Mouse (Mus musculus): ENCODE data around the gene Pdgfa. TPM values are rescaled to one million over a fixed set of nuclear protein-coding genes. Genes with fewer than 3 reads are reported as not detected.

Pdgfa gene
- polyA plus RNA-seq, 1 experiment from 2014 or later: 3.3 TPM

- peaks cover 44% of the 10 kb centered on the region for H3K27me3 ChIP-seq (ENCODE audit: control insufficient read depth, insufficient read depth, low read length)
- no peak overlapping the region for H3K4me2 ChIP-seq
- no peaks in the 10 kb centered on the region for H3K9me3 ChIP-seq (ENCODE audit: control insufficient read depth, low read length)
- H3K27ac ChIP-seq (ENCODE audit: low read depth, low read length): no peak overlapping the region
- H3K36me3 ChIP-seq (ENCODE audit: control insufficient read depth, insufficient read depth, low read length): no peaks in the 10 kb centered on the region
- H3K4me1 ChIP-seq (ENCODE audit: control insufficient read depth, insufficient read depth, low read length): peaks cover 25% of the 10 kb centered on the region
- H3K9ac ChIP-seq (ENCODE audit: low read length): no peak overlapping the region
- H3K4me3 ChIP-seq (ENCODE audit: low read depth, low read length): no peak overlapping the region
- 72% methylated on average over 7 of the region's 7 CpGs for WGBS
- DNase-seq (ENCODE audit: low spot score, missing footprints) (peak; percentile 66), ATAC-seq (ENCODE audit: low FRiP score) (no peak)
These were observed 6.3 kb downstream of the Pdgfa start for GRCm38 (mm10) chr5:138990659-138991380.

GRCm38 (mm10) chr5:138989567-138989966 lies 7.6 kb downstream of the Pdgfa start:
- Histone ChIP-seq H3K27me3 (ENCODE audit: control insufficient read depth, insufficient read depth, low read length) (peaks cover 37% of the 10 kb centered on the region), H3K9ac (ENCODE audit: low read length) (no peak overlapping the region), H3K4me3 (ENCODE audit: low read depth, low read length) (no peak overlapping the region), H3K27ac (ENCODE audit: low read depth, low read length) (no peak overlapping the region), H3K4me1 (ENCODE audit: control insufficient read depth, insufficient read depth, low read length) (peaks cover 22% of the 10 kb centered on the region), H3K9me3 (ENCODE audit: control insufficient read depth, low read length) (no peaks in the 10 kb centered on the region), H3K4me2 (no peak overlapping the region), H3K36me3 (ENCODE audit: control insufficient read depth, insufficient read depth, low read length) (no peaks in the 10 kb centered on the region)
- DNase-seq (ENCODE audit: low spot score, missing footprints): no peak
- ATAC-seq (ENCODE audit: low FRiP score): no peak
- WGBS: 68% methylated on average over 6 of the region's 6 CpGs

- H3K4me3 ChIP-seq (ENCODE audit: low read depth, low read length): no peak overlapping the region
- no peak overlapping the region for H3K4me2 ChIP-seq
- H3K27me3 ChIP-seq (ENCODE audit: control insufficient read depth, insufficient read depth, low read length): peaks cover 29% of the 10 kb centered on the region
- H3K4me1 ChIP-seq (ENCODE audit: control insufficient read depth, insufficient read depth, low read length): peaks cover 14% of the 10 kb centered on the region
- 62% methylated on average over 9 of the region's 9 CpGs for WGBS
- no peak overlapping the region for H3K9ac ChIP-seq (ENCODE audit: low read length)
- H3K27ac ChIP-seq (ENCODE audit: low read depth, low read length): no peak overlapping the region
- no peaks in the 10 kb centered on the region for H3K36me3 ChIP-seq (ENCODE audit: control insufficient read depth, insufficient read depth, low read length)
- ATAC-seq (ENCODE audit: low FRiP score) (no peak), DNase-seq (ENCODE audit: low spot score, missing footprints) (no peak)
- H3K9me3 ChIP-seq (ENCODE audit: control insufficient read depth, low read length): no peaks in the 10 kb centered on the region
These were observed 8.4 kb downstream of the Pdgfa start for GRCm38 (mm10) chr5:138988764-138989163.

- Histone ChIP-seq H3K4me3 (ENCODE audit: low read depth, low read length) (no peak overlapping the region), H3K9me3 (ENCODE audit: control insufficient read depth, low read length) (no peaks in the 10 kb centered on the region), H3K27ac (ENCODE audit: low read depth, low read length) (no peak overlapping the region), H3K9ac (ENCODE audit: low read length) (no peak overlapping the region), H3K4me1 (ENCODE audit: control insufficient read depth, insufficient read depth, low read length) (peaks cover 6% of the 10 kb centered on the region), H3K4me2 (no peak overlapping the region), H3K36me3 (ENCODE audit: control insufficient read depth, insufficient read depth, low read length) (no peaks in the 10 kb centered on the region), H3K27me3 (ENCODE audit: control insufficient read depth, insufficient read depth, low read length) (peaks cover 22% of the 10 kb centered on the region)
- DNase-seq (ENCODE audit: low spot score, missing footprints) (peak; percentile 26), ATAC-seq (ENCODE audit: low FRiP score) (no peak)
- WGBS: 81% methylated on average over 10 of the region's 10 CpGs
These were observed 9.2 kb downstream of the Pdgfa start for GRCm38 (mm10) chr5:138987994-138988393.

GRCm38 (mm10) chr5:138981921-138982320 lies 15.2 kb downstream of the Pdgfa start:
- H3K9me3 ChIP-seq (ENCODE audit: control insufficient read depth, low read length): no peaks in the 10 kb centered on the region
- no peaks in the 10 kb centered on the region for H3K27me3 ChIP-seq (ENCODE audit: control insufficient read depth, insufficient read depth, low read length)
- no peak for DNase-seq (ENCODE audit: low spot score, missing footprints)
- H3K9ac ChIP-seq (ENCODE audit: low read length): no peak overlapping the region
- ATAC-seq (ENCODE audit: low FRiP score): no peak
- H3K4me2 ChIP-seq: no peak overlapping the region
- H3K4me3 ChIP-seq (ENCODE audit: low read depth, low read length): no peak overlapping the region
- 93% methylated on average over 9 of the region's 9 CpGs for WGBS
- no peaks in the 10 kb centered on the region for H3K36me3 ChIP-seq (ENCODE audit: control insufficient read depth, insufficient read depth, low read length)
- H3K4me1 ChIP-seq (ENCODE audit: control insufficient read depth, insufficient read depth, low read length): no peaks in the 10 kb centered on the region
- H3K27ac ChIP-seq (ENCODE audit: low read depth, low read length): no peak overlapping the region

- no peak overlapping the region for H3K4me2 ChIP-seq
- no peaks in the 10 kb centered on the region for H3K27me3 ChIP-seq (ENCODE audit: control insufficient read depth, insufficient read depth, low read length)
- DNase-seq (ENCODE audit: low spot score, missing footprints) (peak; percentile 75), ATAC-seq (ENCODE audit: low FRiP score) (no peak)
- no peak overlapping the region for H3K27ac ChIP-seq (ENCODE audit: low read depth, low read length)
- no peaks in the 10 kb centered on the region for H3K36me3 ChIP-seq (ENCODE audit: control insufficient read depth, insufficient read depth, low read length)
- no peaks in the 10 kb centered on the region for H3K4me1 ChIP-seq (ENCODE audit: control insufficient read depth, insufficient read depth, low read length)
- H3K4me3 ChIP-seq (ENCODE audit: low read depth, low read length): no peak overlapping the region
- H3K9ac ChIP-seq (ENCODE audit: low read length): no peak overlapping the region
- no peaks in the 10 kb centered on the region for H3K9me3 ChIP-seq (ENCODE audit: control insufficient read depth, low read length)
- WGBS: 79% methylated on average over 9 of the region's 9 CpGs
These were observed 16.6 kb downstream of the Pdgfa start for GRCm38 (mm10) chr5:138980608-138981007.

GRCm38 (mm10) chr5:138979840-138980239 lies 17.3 kb downstream of the Pdgfa start:
- WGBS: 90% methylated on average over 8 of the region's 8 CpGs
- Histone ChIP-seq H3K27ac (ENCODE audit: low read depth, low read length) (no peak overlapping the region), H3K4me2 (no peak overlapping the region), H3K9me3 (ENCODE audit: control insufficient read depth, low read length) (no peaks in the 10 kb centered on the region), H3K4me3 (ENCODE audit: low read depth, low read length) (no peak overlapping the region), H3K27me3 (ENCODE audit: control insufficient read depth, insufficient read depth, low read length) (no peaks in the 10 kb centered on the region), H3K9ac (ENCODE audit: low read length) (no peak overlapping the region), H3K36me3 (ENCODE audit: control insufficient read depth, insufficient read depth, low read length) (no peaks in the 10 kb centered on the region), H3K4me1 (ENCODE audit: control insufficient read depth, insufficient read depth, low read length) (no peaks in the 10 kb centered on the region)
- ATAC-seq (ENCODE audit: low FRiP score): no peak
- no peak for DNase-seq (ENCODE audit: low spot score, missing footprints)

- Histone ChIP-seq H3K4me1 (ENCODE audit: control insufficient read depth, insufficient read depth, low read length) (no peaks in the 10 kb centered on the region), H3K4me3 (ENCODE audit: low read depth, low read length) (no peak overlapping the region), H3K36me3 (ENCODE audit: control insufficient read depth, insufficient read depth, low read length) (no peaks in the 10 kb centered on the region), H3K9ac (ENCODE audit: low read length) (no peak overlapping the region), H3K27ac (ENCODE audit: low read depth, low read length) (no peak overlapping the region), H3K27me3 (ENCODE audit: control insufficient read depth, insufficient read depth, low read length) (no peaks in the 10 kb centered on the region), H3K4me2 (no peak overlapping the region), H3K9me3 (ENCODE audit: control insufficient read depth, low read length) (no peaks in the 10 kb centered on the region)
- no peak for DNase-seq (ENCODE audit: low spot score, missing footprints)
- 77% methylated on average over 3 of the region's 3 CpGs for WGBS
- no peak for ATAC-seq (ENCODE audit: low FRiP score)
These were observed 19.4 kb downstream of the Pdgfa start for GRCm38 (mm10) chr5:138977759-138978158.

- whole genome bisulfite sequencing: 90% methylated on average over 8 of the region's 8 CpGs
- no peak for DNase-seq (ENCODE audit: low spot score, missing footprints)
- H3K36me3 ChIP-seq (ENCODE audit: control insufficient read depth, insufficient read depth, low read length): no peaks in the 10 kb centered on the region
These were observed 22.2 kb downstream of the Pdgfa start for GRCm38 (mm10) chr5:138974911-138975485.

More at GRCm38 (mm10) chr5:138974911-138975485, 22.2 kb downstream of the Pdgfa start:
- Histone ChIP-seq H3K9me3 (ENCODE audit: control insufficient read depth, low read length) (no peaks in the 10 kb centered on the region), H3K4me2 (no peak overlapping the region), H3K9ac (ENCODE audit: low read length) (no peak overlapping the region), H3K4me3 (ENCODE audit: low read depth, low read length) (no peak overlapping the region), H3K27me3 (ENCODE audit: control insufficient read depth, insufficient read depth, low read length) (no peaks in the 10 kb centered on the region), H3K4me1 (ENCODE audit: control insufficient read depth, insufficient read depth, low read length) (no peaks in the 10 kb centered on the region), H3K27ac (ENCODE audit: low read depth, low read length) (no peak overlapping the region)
- no peak for ATAC-seq (ENCODE audit: low FRiP score)

Data from midbrain, embryonic 11.5 days (tissue).